22 mouse cellular contexts compared by ENCODE assay signal in the genomic region with DNA sequence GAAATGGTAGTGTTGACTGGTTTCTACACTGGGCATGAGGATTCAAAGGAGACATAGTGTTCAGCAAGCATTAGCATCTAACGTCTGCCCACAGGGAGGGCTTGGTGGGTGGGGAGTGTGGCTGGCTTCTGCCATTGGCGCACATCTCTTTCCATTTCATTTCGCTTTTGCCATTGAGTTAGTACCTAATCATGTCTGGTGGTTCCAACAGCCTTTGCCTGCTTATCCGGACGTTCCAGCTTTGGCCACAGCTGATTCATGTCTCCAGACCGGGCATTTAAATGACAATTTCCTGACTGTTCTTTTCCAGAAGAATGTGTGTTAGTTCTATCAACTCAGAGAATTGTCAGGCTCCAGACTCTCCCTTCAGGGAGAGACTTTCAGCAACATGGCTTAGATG. TPM values are rescaled to one million over a fixed set of nuclear protein-coding genes. Genes with fewer than 3 reads are reported as not detected.
DNase-seq lines count a peak whose midpoint lies in the region; ATAC-seq and TF ChIP-seq lines count a peak whose summit lies in the region.
"Had no signal": no experiment of that assay in that cellular context is flagged by ENCODE, and none has a peak within 500 bp of the region (broad histone marks: within the 10 kb centered on the region; RNA-seq: fewer than 3 reads in every experiment).

No protein-coding gene starts in this region.

- no peak overlapping the region for H3K4me2 ChIP-seq in lung, embryonic 15.5 days
- no peak overlapping the region for H3K4me2 ChIP-seq in lung, postnatal 0 days (replicated peaks; ENCODE audit: low read depth, low read length)
- H3K4me2 ChIP-seq: forebrain, embryonic 13.5 days; heart, embryonic 15.5 days; limb, embryonic 12.5 days; liver, embryonic 15.5 days; midbrain, embryonic 15.5 days; neural tube, embryonic 15.5 days had no signal

- H3K4me1 ChIP-seq in lung, embryonic 15.5 days = peaks cover 17% of the 10 kb centered on the region
- H3K4me1 ChIP-seq in lung, postnatal 0 days (ENCODE audit: insufficient read depth, low read depth, low read length) = no peaks in the 10 kb centered on the region
- H3K4me1 ChIP-seq: forebrain, embryonic 13.5 days; heart, embryonic 15.5 days; liver, embryonic 15.5 days; midbrain, embryonic 15.5 days; neural tube, embryonic 15.5 days had no signal

- no peak for TF ChIP-seq EP300 in lung, postnatal 0 days (IDR thresholded peaks at IDR 0.05)

- ATAC-seq in lung, embryonic 15.5 days (ENCODE audit: borderline replicate concordance, extremely low read depth, low FRiP score, low TSS enrichment) = peak; percentile 14; the same call in 1 of the 2 replicates
- peak; percentile 76 for ATAC-seq in lung, postnatal 0 days
- ATAC-seq: forebrain, embryonic 13.5 days; midbrain, embryonic 15.5 days had no signal

- TF ChIP-seq CTCF in lung, postnatal 0 days (IDR thresholded peaks at IDR 0.05) = no peak

- no peaks in the 10 kb centered on the region for H3K27me3 ChIP-seq in lung, embryonic 15.5 days
- H3K27me3 ChIP-seq in lung, postnatal 0 days (replicated peaks; ENCODE audit: insufficient read depth, low read length) = no peaks in the 10 kb centered on the region
- H3K27me3 ChIP-seq: forebrain, embryonic 13.5 days; heart, embryonic 15.5 days; limb, embryonic 12.5 days; liver, embryonic 15.5 days; midbrain, embryonic 15.5 days; neural tube, embryonic 15.5 days had no signal

- H3K27ac ChIP-seq in lung, embryonic 15.5 days = peak overlapping the region; percentile 60; the same call in 1 of the 2 replicates
- H3K27ac ChIP-seq in lung, postnatal 0 days (ENCODE audit: low read length) = peak overlapping the region; percentile 20
- H3K27ac ChIP-seq: forebrain, embryonic 13.5 days; heart, embryonic 15.5 days; left cerebral cortex, adult 2 months; limb, embryonic 12.5 days; liver, embryonic 15.5 days; midbrain, embryonic 10.5 days; midbrain, embryonic 15.5 days; neural tube, embryonic 15.5 days had no signal

- no peak overlapping the region for H3K4me3 ChIP-seq in lung, embryonic 15.5 days
- no peak overlapping the region for H3K4me3 ChIP-seq in lung, postnatal 0 days (ENCODE audit: low read depth, low read length)
- H3K4me3 ChIP-seq: forebrain, embryonic 13.5 days; heart, embryonic 15.5 days; left cerebral cortex, adult 2 months; limb, embryonic 12.5 days; liver, embryonic 15.5 days; midbrain, embryonic 10.5 days; midbrain, embryonic 15.5 days; neural tube, embryonic 15.5 days had no signal

- H3K9me3 ChIP-seq in lung, embryonic 15.5 days = no peaks in the 10 kb centered on the region
- no peaks in the 10 kb centered on the region for H3K9me3 ChIP-seq in lung, postnatal 0 days (ENCODE audit: low read length)
- H3K9me3 ChIP-seq: forebrain, embryonic 13.5 days; heart, embryonic 15.5 days; limb, embryonic 12.5 days; liver, embryonic 15.5 days; midbrain, embryonic 10.5 days; midbrain, embryonic 15.5 days; neural tube, embryonic 15.5 days had no signal

- 66% methylated on average over 6 of the region's 6 CpGs for WGBS in lung, embryonic 15.5 days
- 67% methylated on average over 6 of the region's 6 CpGs for WGBS in lung, postnatal 0 days

- DNase-seq in kidney, postnatal 14 days = peak; percentile 26
- no peak for DNase-seq in kidney, adult 18-20 months
- peak; percentile 76 for DNase-seq in lung, postnatal 0 days (ENCODE audit: low spot score)
- DNase-seq in lung, postnatal 4 days = peak; percentile 41 to 79
- no peak for DNase-seq in cerebellum, postnatal 10 days
- DNase-seq: adrenal gland, postnatal 25 days; B cell, adult 2 months; cerebellum, adult 11-12 months; cerebellum, postnatal 25 days; retina, postnatal 1 day; right cerebral cortex, postnatal 14 days; thymus, adult 18-20 months; thymus, postnatal 25 days had no signal

- H3K36me3 ChIP-seq in lung, embryonic 15.5 days = no peaks in the 10 kb centered on the region
- H3K36me3 ChIP-seq in lung, postnatal 0 days (ENCODE audit: insufficient read depth, low read length) = no peaks in the 10 kb centered on the region
- H3K36me3 ChIP-seq: heart, embryonic 15.5 days; limb, embryonic 12.5 days; liver, embryonic 15.5 days; midbrain, embryonic 10.5 days; midbrain, embryonic 15.5 days; neural tube, embryonic 15.5 days had no signal

- H3K9ac ChIP-seq in lung, embryonic 15.5 days = no peak overlapping the region
- no peak overlapping the region for H3K9ac ChIP-seq in lung, postnatal 0 days (replicated peaks; ENCODE audit: low read depth)
- H3K9ac ChIP-seq: forebrain, embryonic 13.5 days; heart, embryonic 15.5 days; limb, embryonic 12.5 days; liver, embryonic 15.5 days; midbrain, embryonic 15.5 days; neural tube, embryonic 15.5 days had no signal

RNA-seq across cellular contexts. Expression of a gene that starts 47.6 kb away (rescaled TPM):
- polyA plus RNA-seq in lung, embryonic 15.5 days (2015; fragmentation: Nextera tagmentation; extraction: Ambion mirVana) = 8.6 and 9.5 TPM in 2 replicates
- 3.5 and 4.4 TPM in 2 replicates for polyA plus RNA-seq in lung, postnatal 0 days (2015; fragmentation: Nextera tagmentation; extraction: Ambion mirVana)

Comparison
In these comparisons a context has a peak if more than half of its experiments do, and no peak if none do; other contexts are left out.
1. DNase-seq: peak in kidney, postnatal 14 days (single experiment), lung, postnatal 0 days (single experiment) and lung, postnatal 4 days (2 of 2); none in kidney, adult 18-20 months (single experiment) and cerebellum, postnatal 10 days (0 of 2).